Mouse (Mus musculus): ENCODE data around the gene Skil.

Gene Skil

DNA sequence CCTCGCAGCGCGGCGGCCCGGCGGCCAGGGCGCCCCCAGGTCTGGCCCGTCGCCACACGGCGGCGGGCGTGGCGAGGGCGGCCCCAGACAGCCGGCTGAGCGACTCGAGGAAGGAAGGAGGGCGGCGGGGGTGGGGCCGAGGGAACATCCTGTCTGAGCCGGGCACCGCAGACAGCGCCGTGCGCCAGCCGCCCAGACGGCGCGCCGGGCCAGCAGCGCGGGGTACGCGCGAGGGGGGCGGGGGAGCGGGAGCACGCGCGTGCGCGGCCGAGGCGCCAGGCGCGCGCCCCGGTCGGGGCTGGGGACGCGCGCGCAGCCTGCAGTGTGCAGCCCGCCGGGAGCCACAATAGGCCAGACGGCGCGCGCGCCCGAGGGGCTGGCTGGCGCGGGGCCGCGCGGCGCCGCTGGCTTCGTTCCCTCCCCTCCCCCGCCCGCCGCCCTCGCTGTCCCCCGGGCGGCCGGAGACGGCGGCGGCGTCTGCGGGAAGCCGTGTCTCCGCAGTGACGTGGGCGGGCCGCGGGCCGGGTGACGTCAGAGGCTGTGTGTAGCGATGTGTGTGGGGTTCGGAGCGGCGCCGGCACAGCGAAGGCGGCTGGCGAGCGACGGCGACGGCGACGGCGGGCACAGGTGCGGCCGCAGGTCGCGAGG lies at the start of gene Skil:
Gene Skil (plus strand): TSS at position 528 of the 648 bp plus-strand sequence.
- in situ Hi-C loops (cut with MboI, MseI) = no loop called here

DNA sequence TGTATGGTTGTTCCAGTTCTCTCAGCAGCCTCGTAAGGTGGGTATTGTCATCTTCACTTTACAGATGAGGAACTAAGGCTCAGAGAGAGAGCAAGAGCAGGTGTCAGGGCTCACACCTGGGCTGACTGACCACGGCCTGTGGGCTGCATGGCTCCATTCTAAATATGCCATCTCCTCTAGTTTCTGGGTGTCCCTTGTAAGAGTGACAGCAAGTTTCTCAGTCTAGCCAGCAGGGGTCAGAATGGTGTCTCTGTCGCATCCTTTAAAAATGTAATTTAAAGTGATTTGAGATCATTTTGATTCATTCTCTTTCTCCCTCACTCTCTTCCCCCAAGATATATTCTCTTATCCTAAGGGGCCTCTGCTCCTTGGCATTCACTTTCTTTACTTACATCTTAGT lies 47.6 kb upstream of the Skil start:
- in situ Hi-C loops (cut with MboI, MseI) = loop anchor here (5.0 kb wide), 1 partner anchor 90 kb away; no protein-coding TSS in a partner anchor

DNA sequence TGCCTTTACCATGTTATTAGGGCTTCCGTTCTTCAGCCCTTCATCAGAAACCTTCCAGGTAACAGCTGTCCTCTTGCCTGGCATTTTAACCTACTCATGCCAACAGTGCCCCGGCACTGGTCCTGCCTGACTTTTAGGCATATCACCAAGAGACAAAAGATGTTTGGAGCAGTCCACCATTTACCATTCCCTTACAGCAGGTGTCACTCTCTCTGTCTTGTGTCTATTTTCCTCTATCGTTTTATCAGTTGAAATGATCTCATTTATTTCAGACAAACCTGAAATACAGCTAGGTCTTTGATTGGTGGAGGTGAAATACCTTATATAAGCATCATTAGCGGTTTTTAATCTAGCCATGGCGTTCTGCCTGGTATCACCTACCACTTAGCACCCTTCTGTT lies 45.8 kb upstream of the Skil start:
- in situ Hi-C loops (cut with MboI, MseI) = loop anchor here (5.0 kb wide), 1 partner anchor 88 kb away; no protein-coding TSS in a partner anchor

DNA sequence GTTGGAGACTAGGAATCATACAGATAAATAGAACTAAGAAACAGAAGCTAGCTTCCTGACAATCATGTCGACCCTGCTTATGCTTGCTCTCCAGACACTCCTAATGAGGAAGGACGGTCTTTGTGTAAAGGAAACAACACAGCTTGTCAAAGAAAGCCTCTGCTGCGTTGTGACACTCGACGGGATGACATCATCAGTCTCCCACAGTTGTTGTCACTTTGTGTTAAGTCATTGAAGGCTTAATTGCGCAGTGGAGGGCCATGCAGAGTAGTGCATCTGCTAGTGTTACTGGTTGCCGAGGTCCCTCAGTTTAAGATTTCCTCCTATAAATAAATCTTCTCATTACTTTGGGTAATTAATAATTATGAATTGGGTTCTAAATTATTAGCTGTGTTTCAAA lies 44.5 kb upstream of the Skil start:
- in situ Hi-C loops (cut with MboI, MseI) = no loop called here

DNA sequence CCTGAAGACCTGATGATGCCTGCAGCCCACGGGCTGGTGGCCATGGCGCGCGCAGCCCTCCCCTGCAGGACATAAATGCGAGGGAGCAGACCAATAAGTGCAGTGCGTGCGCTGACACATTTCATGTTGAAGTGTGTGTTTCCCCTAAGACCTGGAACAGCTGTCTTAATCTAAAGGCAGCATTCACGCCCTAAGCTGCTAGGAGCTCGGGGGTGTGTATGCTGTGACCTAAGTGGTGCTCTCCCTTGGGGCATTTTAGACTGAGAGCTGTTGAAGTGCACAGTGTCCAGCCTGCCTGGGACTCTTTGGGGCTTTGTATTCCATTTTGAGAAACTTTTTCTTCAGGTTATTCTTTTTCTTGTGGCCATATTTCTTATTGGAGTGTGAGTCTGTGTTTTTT lies 43.1 kb upstream of the Skil start:
- in situ Hi-C loops (cut with MboI, MseI) = no loop called here

DNA sequence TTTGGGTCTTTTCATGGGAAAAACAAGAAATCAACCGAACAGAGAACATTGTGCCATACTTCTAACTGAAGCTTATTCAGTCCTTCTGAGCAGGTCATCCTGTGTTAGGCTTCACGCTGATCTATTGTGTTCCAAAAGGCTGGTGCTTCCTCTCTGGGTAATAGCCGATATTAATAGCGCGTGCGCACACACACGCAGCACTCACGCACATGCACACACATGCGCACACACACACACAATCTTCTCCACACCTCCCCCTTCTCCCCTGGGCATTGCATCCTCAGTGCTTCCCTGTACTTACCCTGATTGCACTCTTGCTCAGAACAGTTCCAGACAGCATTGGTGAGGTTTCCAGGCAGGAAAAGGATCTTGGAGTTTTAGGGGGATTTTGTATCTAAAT lies 41.7 kb upstream of the Skil start:
- in situ Hi-C loops (cut with MboI, MseI) = no loop called here

DNA sequence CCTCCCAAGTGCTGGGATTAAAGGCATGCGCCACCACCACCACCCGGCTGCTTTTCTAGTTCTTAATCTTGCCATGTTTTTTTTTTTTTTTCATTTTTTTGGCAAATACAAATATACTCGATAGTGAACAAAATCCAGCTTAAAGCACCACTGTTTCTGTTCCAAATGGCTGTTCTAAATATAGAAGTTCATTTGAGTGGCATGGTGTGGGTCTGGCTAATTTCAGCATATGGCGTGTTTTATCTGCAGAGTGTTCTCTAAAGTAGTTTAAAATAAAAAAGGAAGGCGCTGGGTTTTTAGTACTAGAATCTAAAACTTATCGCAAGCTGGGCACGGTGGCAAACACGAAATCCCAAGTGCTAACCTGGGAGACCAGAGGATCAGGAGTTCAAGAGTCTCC lies 40.0 kb upstream of the Skil start:
- in situ Hi-C loops (cut with MboI, MseI) = loop anchor here (5.0 kb wide), 1 partner anchor 52 kb away; no protein-coding TSS in a partner anchor

DNA sequence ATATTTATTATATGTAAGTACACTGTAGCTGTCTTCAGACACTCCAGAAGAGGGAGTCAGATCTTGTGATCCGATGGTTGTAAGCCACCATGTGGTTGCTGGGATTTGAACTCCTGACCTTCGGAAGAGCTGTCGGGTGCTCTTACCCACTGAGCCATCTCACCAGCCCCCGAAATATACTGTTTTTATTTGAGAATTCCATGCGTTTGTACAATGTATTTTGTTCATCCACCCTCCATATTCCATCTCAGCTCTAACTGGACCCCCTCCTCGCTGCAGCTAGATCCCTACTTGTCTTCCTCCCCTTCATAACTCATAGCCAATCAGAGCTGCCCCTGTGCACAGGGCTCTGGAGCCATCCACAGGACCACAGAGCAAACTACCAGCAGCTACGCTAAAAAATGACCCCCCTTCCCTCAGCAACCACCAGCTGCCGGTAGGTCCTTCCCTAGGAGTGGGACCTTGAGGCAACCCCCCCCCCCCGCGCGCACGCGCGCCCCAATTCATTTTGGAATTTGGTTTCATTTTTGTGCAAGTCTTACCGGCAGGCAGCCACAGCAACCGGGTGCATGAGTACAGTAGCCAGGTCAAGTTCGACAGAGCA lies 38.7 kb upstream of the Skil start:
- in situ Hi-C loops (cut with MboI, MseI) = loop anchor here (5.0 kb wide), 1 partner anchor 51 kb away; no protein-coding TSS in a partner anchor

DNA sequence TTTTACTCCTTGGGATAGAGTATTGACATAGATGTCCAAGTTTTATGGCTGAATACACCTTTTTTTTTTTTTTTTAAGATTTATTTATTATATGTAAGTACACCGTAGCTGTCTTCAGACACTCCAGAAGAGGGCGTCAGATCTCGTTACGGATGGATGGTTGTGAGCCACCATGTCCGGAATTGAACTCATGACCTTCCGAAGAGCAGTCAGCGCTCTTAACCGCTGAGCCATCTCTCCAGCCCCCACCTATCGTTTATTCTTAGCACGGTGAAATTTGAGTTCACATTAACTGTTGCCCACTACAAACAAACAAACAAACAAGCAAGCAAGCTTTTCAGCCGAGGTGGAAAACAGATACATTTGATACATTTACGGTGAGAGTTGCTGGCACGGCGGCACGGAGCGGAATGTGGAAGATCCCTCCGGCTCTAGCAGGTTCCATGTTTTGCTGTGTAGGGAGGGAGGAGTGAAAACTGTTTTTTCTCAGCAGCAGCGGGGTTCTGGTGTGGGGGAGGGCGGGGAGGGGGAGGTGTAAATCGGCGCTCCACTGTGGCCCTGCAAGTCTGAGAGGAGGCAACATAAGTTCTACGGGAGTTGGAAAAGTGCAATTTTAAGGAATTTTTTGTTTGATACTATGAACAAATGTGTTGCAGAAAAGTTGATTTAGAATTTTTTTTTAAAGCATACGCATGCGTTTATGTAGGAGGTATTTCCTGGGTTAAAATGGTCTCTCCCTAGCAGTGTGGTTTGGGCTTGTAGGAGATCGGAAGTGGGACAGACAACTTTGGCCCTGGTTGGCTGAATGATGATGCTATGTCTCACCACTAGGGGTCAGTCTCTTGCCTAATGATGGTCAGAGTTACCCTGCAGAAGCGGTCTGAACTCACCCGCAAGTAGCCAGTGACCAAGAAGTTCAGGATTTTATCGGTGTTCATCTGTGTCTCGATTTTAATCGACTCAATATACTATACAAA lies 37.9 kb upstream of the Skil start:
- in situ Hi-C loops (cut with MboI, MseI) = loop anchor here (5.0 kb wide), 1 partner anchor 50 kb away; no protein-coding TSS in a partner anchor

DNA sequence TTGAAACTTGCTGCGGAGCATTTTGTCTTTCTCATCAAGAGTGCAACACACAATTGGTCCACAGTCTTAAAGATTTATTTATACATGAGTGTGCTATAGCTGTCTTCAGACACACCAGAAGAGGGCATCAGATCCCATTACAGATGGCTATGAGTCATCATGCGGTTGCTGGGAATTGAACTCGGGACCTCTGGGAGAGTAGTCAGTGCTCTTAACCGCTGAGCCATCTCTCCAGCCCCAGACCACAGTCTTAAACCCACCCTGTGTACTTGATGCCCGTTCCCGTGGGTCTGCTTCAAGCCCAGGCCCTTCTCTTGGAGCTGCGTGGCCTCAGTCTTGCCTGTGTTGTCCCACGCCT lies 34.1 kb upstream of the Skil start:
- in situ Hi-C loops (cut with MboI, MseI) = no loop called here

DNA sequence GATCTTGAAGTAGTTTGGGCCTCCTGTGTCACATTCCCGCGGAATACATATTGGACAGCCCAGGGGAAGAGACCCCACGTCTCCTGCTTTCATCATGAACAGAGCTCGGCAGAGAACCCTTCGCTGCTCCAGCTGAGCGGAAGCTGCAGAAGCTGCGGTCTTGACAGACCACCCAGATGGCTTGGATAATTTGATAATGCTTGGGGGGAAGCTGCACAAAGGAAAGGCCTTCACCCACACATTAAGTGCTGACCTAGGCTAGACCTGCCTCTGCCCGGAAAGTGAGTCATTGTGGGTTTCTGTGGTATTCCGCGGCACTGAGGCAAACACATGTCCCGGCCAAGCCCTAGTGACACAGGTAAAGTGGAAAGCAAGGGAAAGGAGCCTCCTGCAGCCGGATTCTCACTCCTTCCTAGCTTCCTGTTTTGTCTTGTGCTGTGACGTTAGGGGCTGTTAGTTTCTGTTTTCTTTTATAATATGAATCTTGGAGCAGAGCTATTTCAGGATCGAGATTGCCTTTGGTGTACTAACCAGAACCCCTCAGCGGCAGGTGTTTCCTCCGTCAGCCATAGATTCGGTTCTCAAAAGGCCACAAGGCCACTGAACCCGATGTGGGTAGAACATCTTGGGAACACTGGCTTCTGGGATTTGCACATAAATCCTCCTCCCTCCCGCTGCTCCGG lies 33.6 kb upstream of the Skil start:
- in situ Hi-C loops (cut with MboI, MseI) = no loop called here

DNA sequence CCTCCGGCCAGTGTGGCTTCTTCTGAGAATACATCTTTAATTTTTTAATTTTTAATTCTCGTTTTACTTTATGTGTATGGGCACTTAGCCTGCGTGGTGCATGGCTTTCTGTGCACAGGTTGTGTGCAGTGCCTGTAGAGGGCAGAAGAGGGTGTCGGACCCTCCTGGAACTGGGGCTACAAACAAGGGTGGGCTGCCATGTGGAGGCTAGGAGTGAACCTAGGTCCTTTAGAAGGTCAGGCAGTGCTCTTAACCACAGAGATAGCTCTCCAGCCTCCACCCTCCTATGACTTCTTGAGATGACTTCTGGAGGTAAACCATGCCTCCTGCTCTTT lies 33.1 kb upstream of the Skil start:
- in situ Hi-C loops (cut with MboI, MseI) = no loop called here

DNA sequence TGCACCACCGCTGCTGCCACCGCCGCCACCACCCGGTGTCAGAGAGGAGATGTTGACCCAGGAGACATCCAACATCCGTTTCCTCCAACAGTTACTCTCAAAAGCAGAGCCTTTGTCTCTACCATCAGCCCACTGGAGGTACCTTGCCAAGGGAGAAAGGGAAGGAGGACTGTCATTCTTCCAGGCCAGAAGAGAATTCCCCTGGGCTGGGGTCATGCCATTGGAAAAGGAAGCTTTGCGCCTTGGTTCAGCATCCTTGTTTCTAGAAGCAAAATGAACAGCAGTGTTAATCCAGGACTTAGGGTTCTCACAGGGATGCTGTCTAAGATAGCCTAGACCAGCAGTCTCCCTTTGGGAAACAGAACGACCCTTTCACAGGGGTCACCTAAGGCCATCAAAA lies 32.5 kb upstream of the Skil start:
- in situ Hi-C loops (cut with MboI, MseI) = no loop called here

DNA sequence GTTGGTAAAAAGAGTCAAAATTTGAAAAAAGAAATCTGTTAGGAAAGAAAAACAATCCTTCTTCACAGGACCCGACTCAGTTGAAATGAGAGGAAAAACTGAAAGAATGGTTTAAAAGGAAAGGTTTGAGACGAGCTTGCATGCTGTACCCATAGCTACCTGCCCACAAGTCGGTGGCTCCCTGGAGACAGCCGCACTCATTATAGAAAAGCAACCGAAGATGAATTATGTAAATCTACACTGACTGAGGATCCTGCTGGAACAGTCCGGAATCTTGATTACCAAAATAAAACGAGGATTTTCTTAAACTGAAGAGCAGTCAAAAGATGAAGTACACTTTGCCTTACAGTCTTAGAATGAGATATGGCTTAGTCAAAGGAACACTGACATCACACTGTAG lies 26.4 kb upstream of the Skil start:
- in situ Hi-C loops (cut with MboI, MseI) = no loop called here

DNA sequence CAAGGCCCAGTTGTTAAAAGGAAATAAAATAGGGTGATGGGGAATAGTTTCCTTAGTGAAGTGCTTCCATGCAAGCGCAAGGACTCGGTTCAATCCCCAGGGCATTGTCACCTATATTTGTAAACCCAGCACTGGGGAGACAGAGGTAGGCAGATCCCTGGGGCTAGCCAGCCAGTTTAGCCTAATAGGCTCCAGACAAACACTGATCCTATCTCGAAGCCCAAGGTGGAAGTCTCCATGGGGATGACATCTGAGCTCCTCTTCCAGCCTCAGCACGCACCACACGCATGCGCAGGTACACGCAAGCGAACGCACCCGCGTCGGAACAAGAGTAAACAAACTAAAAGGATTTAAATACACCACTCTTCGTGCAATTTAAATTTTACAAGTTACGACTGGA lies 23.1 kb upstream of the Skil start:
- in situ Hi-C loops (cut with MboI, MseI) = no loop called here

DNA sequence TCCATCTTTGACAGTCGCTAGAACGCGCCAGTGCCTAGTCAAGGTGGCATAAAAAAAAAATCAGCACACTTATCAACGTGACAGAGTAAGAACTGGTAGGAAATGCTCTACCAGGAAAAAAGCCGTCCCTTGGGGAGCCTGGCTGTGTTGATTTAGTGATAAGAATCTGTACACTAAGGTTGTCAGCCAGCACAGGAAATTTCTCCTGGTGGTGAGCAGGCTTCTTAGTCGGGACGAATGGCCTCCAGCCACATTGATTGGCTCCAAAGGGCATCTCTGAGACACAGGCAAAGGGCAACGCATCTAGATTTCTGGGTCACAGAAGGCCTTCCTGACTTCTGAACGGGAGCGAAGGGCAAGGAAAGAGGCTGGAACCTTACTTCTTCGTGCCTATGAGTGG lies 19.1 kb upstream of the Skil start:
- in situ Hi-C loops (cut with MboI, MseI) = no loop called here

DNA sequence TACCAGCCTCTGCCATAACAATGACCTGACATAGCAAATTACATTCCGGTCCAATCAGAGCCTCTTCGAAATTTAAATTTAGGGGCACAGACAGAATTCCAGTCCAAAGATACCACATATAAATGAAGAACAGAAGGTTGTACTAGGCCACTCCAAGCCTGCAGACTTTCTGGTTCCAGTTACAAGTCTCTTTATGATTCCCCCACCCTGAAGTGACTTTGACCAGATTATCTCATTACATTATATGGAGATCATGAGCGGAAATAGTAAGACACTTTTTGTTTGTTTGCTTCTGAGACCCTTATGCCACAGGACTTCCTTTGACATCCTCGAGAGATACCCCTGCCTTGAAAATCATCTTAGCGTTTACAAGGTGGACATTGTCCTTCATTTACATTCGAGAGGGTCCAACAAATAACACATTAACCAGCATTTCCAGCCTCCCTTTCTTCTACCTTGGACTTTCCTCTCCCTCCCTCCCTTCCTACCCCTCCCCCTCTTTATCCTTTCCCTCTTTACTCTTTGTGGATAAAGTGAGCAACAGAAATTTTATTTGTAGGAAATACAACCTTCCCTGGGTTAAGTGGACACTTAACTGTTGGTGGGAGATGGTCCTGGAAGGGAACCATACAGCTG lies 17.7 kb upstream of the Skil start:
- in situ Hi-C loops (cut with MboI, MseI) = no loop called here

DNA sequence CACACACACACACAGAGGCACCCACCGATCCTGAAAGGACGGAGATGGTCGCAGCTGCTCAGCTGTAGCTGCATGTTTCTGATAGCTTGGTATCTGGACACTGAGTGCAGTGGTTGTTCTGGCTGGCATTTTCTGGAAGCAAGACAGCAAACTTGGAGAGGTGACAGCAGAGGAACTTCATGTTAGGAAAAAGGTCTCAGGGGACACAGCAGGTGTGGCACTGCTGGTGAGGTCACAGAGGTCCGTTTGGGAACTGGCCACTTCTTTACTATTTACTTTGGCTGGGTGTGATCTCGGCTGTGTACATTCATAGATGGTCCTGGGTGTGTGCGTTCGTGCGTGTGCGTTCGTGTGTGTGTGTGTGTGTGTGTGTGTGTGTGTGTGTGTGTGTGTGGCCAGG lies 15.4 kb upstream of the Skil start:
- in situ Hi-C loops (cut with MboI, MseI) = no loop called here

DNA sequence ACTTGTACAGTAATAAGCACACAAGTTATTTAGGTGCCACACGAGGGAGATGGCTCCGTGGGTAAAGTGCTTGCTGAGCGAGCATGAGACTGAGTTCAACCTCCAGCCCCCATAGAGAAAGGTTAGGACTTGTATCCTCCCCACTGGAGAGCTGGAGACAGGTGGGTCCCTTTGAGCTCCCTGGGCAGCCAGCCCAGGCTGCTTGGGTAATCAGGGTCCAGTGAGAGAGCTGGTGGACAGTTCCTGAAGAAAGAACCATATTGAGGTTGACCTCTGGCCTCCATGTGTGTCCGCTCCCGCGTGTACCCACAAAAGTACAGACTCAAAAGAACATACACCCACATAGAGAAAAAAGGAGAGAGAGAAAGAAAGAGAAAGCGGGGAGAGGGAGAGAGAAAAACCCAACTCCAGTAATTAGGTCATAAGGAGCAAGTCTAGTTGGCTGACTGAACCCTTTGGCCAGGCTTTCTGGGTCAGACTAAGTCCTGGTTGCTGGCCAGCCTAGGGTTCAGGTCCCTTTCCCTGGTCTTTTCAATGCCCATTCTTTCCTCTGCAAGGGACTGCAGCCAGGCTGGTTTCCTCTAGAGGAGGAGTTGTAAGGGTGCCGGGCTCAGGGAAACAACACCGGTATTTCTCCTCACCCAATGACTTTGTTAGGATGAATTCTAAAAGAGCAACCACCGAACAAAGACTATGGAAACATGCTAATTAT lies 13.9 kb upstream of the Skil start:
- in situ Hi-C loops (cut with MboI, MseI) = no loop called here

DNA sequence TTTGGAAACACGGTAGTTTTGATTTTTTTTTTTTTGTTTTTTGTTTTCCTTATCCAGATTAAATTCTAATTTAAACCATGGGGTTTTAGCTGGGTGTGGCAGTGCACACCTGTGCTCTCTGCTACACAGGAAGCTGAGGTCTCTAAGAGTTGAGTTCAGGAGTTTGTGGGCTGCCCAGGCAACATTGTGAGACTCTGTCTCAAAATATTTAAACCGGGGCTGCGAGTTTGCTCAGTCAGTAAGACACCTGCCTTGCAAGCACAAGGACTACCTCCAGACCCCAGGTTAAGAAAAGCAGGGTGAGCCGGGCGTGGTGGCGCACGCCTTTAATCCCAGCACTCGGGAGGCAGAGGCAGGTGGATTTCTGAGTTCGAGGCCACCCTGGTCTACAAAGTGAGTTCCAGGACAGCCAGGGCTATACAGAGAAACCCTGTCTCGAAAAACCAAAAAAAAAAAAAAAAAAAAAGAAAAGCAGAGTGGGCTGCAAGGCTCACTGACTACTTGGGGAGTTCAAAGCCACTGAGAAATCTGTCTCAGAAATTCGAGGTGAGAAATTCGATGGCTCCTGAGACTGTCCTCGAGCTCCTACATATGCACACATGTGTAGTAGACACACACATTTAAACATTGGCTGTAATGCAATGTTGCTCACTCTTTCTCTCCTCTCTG lies 11.9 kb upstream of the Skil start:
- in situ Hi-C loops (cut with MboI, MseI) = no loop called here
